Mouse (Mus musculus) heart, adult 2 months (tissue): Measurements from ENCODE around the gene Gsta2.
"Not testable (repeated sequence)": the region's sequence is repeated elsewhere in the genome, so short reads cannot be mapped to it uniquely, and the experiment has no call there.

Experiments used
- CTCF ChIP-seq: fragments of 200-600 bp; IDR thresholded peaks from 2 replicates; pipeline ENCODE4 v1.8.1; 2022; ENCODE audit warnings: antibody characterized with exemption, mild to moderate bottlenecking, moderate library complexity
- POLR2A ChIP-seq: fragments of 200-500 bp; IDR thresholded peaks from 2 replicates; pipeline ENCODE4 v1.6.1; 2011; ENCODE audit warnings: mild to moderate bottlenecking, low read depth, low read length, control low read depth; ENCODE audit not compliant: insufficient read depth

DNA sequence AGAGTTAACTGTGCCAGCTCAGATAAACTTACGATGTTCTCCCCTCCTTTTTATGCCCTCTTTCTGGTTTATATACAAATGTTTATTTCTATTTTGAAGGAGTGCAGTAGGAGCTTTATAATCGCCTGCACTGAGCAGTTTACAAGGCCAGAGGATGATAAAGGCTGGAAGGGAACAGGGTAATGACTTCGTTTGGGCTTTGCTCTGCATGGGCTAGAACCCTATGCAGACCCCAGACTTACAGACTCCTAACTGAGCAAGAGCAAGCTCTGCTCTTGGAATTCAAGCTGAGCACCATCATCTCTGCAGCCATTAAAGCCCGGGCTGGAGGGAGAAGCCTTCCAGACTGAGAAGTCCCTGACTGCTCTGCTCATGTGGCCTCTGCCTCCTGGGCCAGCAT is 10.4 kb downstream of the Gsta2 start:
- not testable (repeated sequence) for TF ChIP-seq CTCF, POLR2A
